Mouse (Mus musculus) kidney, embryonic 15.5 days (tissue): ENCODE measurements around the gene Fignl1. TPM values are rescaled to one million over a fixed set of nuclear protein-coding genes. Genes with fewer than 3 reads are reported as not detected.

Experiments
- ATAC-seq: fragments of 200-750 bp; cut with Nextera tagmentation; replicated peaks from 2 replicates; pipeline ENCODE4 v1.8.0; 2017; ENCODE audit warnings: moderate TSS enrichment; ENCODE audit not compliant: low FRiP score
- H3K27ac ChIP-seq: fragments of 300-500 bp; sonication (generic); 2 replicates; pipeline ENCODE4 v1.5.1; 2015; ENCODE audit warnings: mild to moderate bottlenecking, inconsistent platforms
- H3K27me3 ChIP-seq: fragments of 300-500 bp; sonication (generic); 2 replicates; pipeline ENCODE4 v1.6.1; 2015; ENCODE audit warnings: inconsistent platforms
- H3K36me3 ChIP-seq: fragments of 300-500 bp; sonication (generic); 2 replicates; pipeline ENCODE4 v1.6.1; 2015; ENCODE audit warnings: inconsistent platforms
- H3K4me1 ChIP-seq: fragments of 300-500 bp; sonication (generic); 2 replicates; pipeline ENCODE4 v1.6.1; 2015; ENCODE audit warnings: inconsistent platforms
- H3K4me2 ChIP-seq: fragments of 300-500 bp; sonication (generic); 2 replicates; pipeline ENCODE4 v1.6.1; 2015; ENCODE audit warnings: moderate library complexity, mild to moderate bottlenecking, inconsistent platforms
- H3K4me3 ChIP-seq: fragments of 300-500 bp; sonication (generic); replicated peaks from 2 replicates; pipeline ENCODE4 v1.5.1; 2015; ENCODE audit warnings: mild to moderate bottlenecking, inconsistent platforms
- H3K9ac ChIP-seq: fragments of 300-500 bp; sonication (generic); 2 replicates; pipeline ENCODE4 v1.6.1; 2015; ENCODE audit warnings: mild to moderate bottlenecking, inconsistent platforms
- H3K9me3 ChIP-seq: fragments of 300-500 bp; sonication (generic); replicated peaks from 2 replicates; pipeline ENCODE4 v1.6.1; 2016; ENCODE audit warnings: inconsistent platforms
- WGBS: fragments of 180-500 bp; shearing (Covaris S2); methylation state at CpG from one replicate; pipeline ENCODE4 v1.1.7; 2015; ENCODE audit warnings: mixed read lengths; 5-methylcytosine and 5-hydroxymethylcytosine counted together
- polyA plus RNA-seq: library from polyadenylated mRNA; unstranded; fragments of >200 nt; fragmentation: Nextera tagmentation; extraction: Ambion mirVana; gene quantifications from 2 replicates; pipeline ENCODE4 v1.2.1, GENCODE M21; 2015

Gene Fignl1
- polyA plus RNA-seq, 1 experiment from 2014 or later = 66.0 TPM

- H3K9ac ChIP-seq = no peak overlapping the region
- WGBS = 91% methylated on average over 3 of the region's 3 CpGs
- no peak for ATAC-seq
Measured at GRCm38 (mm10) chr11:11800304-11800703, 8.5 kb downstream of the Fignl1 start.

GRCm38 (mm10) chr11:11798690-11799089, 10.1 kb downstream of the Fignl1 start:
- Histone ChIP-seq H3K4me2 (no peak overlapping the region), H3K4me3 (no peak overlapping the region), H3K9me3 (no peaks in the 10 kb centered on the region), H3K27ac (no peak overlapping the region), H3K36me3 (peaks cover 71% of the 10 kb centered on the region), H3K27me3 (no peaks in the 10 kb centered on the region), H3K4me1 (no peaks in the 10 kb centered on the region), H3K9ac (no peak overlapping the region)
- 96% methylated on average over 1 of the region's 1 CpGs for WGBS
- ATAC-seq = no peak

More at GRCm38 (mm10) chr11:11800304-11800703, 8.5 kb downstream of the Fignl1 start:
- H3K4me1 ChIP-seq = no peaks in the 10 kb centered on the region
- no peaks in the 10 kb centered on the region for H3K9me3 ChIP-seq
- no peaks in the 10 kb centered on the region for H3K27me3 ChIP-seq
- H3K36me3 ChIP-seq = peaks cover 84% of the 10 kb centered on the region
- no peak overlapping the region for H3K4me2 ChIP-seq
- H3K27ac ChIP-seq = no peak overlapping the region
- H3K4me3 ChIP-seq = no peak overlapping the region

DNA sequence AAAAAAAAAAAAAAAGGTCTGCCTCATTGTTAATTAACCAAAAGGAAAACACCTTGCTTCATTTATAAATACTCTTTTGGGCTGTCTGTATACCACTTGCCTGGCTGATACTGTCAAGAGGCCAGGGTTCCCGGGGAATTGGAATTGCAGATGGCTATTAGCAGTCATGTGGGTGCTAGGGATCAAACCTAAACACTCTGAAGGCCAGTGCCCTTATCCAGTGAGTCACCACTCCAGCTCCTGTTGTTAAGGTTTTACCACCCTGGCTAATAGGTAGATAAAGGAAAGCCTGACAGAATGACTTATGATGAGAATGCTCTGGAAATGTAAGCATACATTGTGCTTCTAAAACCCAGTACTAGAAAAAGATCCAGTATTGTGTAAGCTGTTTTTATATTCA, 14.1 kb downstream of the Fignl1 start:
- H3K27ac ChIP-seq = no peak overlapping the region
- 65% methylated on average over 1 of the region's 1 CpGs for WGBS
- no peak for ATAC-seq
- no peaks in the 10 kb centered on the region for H3K9me3 ChIP-seq
- H3K27me3 ChIP-seq = no peaks in the 10 kb centered on the region
- peaks cover 35% of the 10 kb centered on the region for H3K36me3 ChIP-seq
- H3K4me1 ChIP-seq = no peaks in the 10 kb centered on the region
- no peak overlapping the region for H3K4me3 ChIP-seq
- H3K4me2 ChIP-seq = no peak overlapping the region
- H3K9ac ChIP-seq = no peak overlapping the region

DNA sequence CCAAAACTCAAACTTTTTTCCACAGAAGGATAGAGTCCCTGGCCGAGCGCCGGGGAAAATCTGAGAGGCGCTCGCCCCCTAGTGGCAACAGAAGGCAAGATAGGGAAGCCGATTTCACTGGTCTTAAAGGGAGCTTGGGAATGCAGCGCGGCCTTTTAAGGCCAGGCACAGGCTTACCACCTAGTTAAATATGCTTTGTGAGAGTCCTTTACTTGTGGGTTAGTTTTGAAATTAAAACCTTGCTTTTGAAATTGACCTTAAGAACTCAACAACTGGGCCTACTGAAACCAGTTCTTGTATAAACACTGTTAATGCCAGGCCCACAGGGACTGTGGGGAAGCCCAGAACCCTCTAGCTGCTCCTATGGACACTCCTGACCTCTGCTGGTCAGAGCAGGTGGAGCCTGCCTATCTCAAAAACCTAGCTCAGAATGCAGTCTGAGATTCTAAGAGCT, 20.2 kb downstream of the Fignl1 start:
- Histone ChIP-seq H3K4me1 (no peaks in the 10 kb centered on the region), H3K9me3 (no peaks in the 10 kb centered on the region), H3K9ac (no peak overlapping the region), H3K27ac (no peak overlapping the region), H3K27me3 (no peaks in the 10 kb centered on the region), H3K36me3 (no peaks in the 10 kb centered on the region), H3K4me2 (peak overlapping the region; percentile 49), H3K4me3 (peak overlapping the region; percentile 21)
- ATAC-seq = peak; percentile 96
- 2% methylated on average over 8 of the region's 8 CpGs for whole genome bisulfite sequencing

DNA sequence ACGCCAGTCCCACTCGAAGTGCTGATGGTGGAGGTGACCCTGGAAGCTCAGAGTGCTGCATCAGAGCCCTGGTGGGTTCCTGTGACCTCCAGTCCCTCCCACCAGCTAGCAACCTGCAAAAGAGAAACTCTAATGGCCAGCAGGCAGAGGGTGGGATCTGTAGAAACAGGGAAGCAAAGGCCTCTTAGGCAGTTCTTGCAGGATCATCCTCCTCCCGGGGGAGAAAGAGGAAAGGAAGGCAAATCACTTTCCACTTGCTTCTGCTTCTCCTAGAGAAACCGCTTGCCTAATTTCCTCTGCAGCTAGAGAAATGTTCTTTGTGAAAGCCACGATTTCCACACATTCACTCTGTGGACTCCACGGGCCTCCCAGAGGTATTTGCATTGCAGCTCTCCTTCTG, 23.3 kb downstream of the Fignl1 start:
- no peak overlapping the region for H3K4me3 ChIP-seq

GRCm38 (mm10) chr11:11781728-11782127, 27.0 kb downstream of the Fignl1 start:
- H3K4me3 ChIP-seq = no peak overlapping the region
- 80% methylated on average over 8 of the region's 8 CpGs for WGBS
- no peak overlapping the region for H3K9ac ChIP-seq
- H3K27ac ChIP-seq = no peak overlapping the region
- no peaks in the 10 kb centered on the region for H3K4me1 ChIP-seq
- ATAC-seq = no peak
- no peaks in the 10 kb centered on the region for H3K36me3 ChIP-seq
- H3K27me3 ChIP-seq = no peaks in the 10 kb centered on the region
- no peaks in the 10 kb centered on the region for H3K9me3 ChIP-seq
- H3K4me2 ChIP-seq = no peak overlapping the region

More for the DNA sequence above, 23.3 kb downstream of the Fignl1 start:
- Histone ChIP-seq H3K9ac (no peak overlapping the region), H3K36me3 (no peaks in the 10 kb centered on the region), H3K4me1 (no peaks in the 10 kb centered on the region), H3K4me2 (no peak overlapping the region), H3K27ac (no peak overlapping the region), H3K27me3 (no peaks in the 10 kb centered on the region), H3K9me3 (no peaks in the 10 kb centered on the region)
- WGBS = 66% methylated on average over 6 of the region's 6 CpGs
- no peak for ATAC-seq

DNA sequence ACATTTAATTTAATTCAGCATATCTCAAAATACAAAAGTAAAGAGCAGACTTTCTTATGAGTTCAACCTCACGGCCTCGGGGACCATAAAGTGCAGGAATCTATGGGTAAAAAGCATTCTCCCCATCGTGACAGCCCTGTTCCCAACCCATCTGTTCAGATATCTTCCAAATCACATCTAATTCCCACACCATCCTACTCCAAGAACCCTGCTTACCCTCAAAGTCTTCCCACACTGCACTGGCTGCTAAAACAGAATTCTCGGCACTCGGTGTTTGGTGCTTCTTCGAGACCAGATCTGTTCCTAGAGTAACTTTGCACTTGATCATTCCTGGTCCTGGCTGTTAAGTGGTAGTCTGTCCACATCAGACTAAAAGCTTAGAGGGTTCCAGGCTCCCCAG, 30.4 kb downstream of the Fignl1 start:
- 92% methylated on average over 6 of the region's 6 CpGs for WGBS
- ATAC-seq = no peak
- H3K27ac ChIP-seq = no peak overlapping the region

GRCm38 (mm10) chr11:11777796-11778195, 31.0 kb downstream of the Fignl1 start:
- Histone ChIP-seq H3K4me3 (no peak overlapping the region), H3K9me3 (no peaks in the 10 kb centered on the region), H3K4me2 (no peak overlapping the region), H3K9ac (no peak overlapping the region), H3K36me3 (no peaks in the 10 kb centered on the region), H3K4me1 (no peaks in the 10 kb centered on the region), H3K27me3 (no peaks in the 10 kb centered on the region), H3K27ac (no peak overlapping the region)
- 88% methylated on average over 2 of the region's 2 CpGs for WGBS
- no peak for ATAC-seq

More for the DNA sequence above, 30.4 kb downstream of the Fignl1 start:
- Histone ChIP-seq H3K9ac (no peak overlapping the region), H3K36me3 (no peaks in the 10 kb centered on the region), H3K9me3 (no peaks in the 10 kb centered on the region), H3K4me1 (no peaks in the 10 kb centered on the region), H3K27me3 (no peaks in the 10 kb centered on the region), H3K4me2 (no peak overlapping the region), H3K4me3 (no peak overlapping the region)

GRCm38 (mm10) chr11:11777246-11777645, 31.5 kb downstream of the Fignl1 start:
- H3K36me3 ChIP-seq = no peaks in the 10 kb centered on the region
- H3K4me2 ChIP-seq = no peak overlapping the region
- no peak for ATAC-seq
- H3K4me3 ChIP-seq = no peak overlapping the region
- no peaks in the 10 kb centered on the region for H3K27me3 ChIP-seq
- H3K9ac ChIP-seq = no peak overlapping the region
- H3K4me1 ChIP-seq = no peaks in the 10 kb centered on the region
- H3K9me3 ChIP-seq = no peaks in the 10 kb centered on the region
- H3K27ac ChIP-seq = no peak overlapping the region
- 62% methylated on average over 3 of the region's 3 CpGs for WGBS

DNA sequence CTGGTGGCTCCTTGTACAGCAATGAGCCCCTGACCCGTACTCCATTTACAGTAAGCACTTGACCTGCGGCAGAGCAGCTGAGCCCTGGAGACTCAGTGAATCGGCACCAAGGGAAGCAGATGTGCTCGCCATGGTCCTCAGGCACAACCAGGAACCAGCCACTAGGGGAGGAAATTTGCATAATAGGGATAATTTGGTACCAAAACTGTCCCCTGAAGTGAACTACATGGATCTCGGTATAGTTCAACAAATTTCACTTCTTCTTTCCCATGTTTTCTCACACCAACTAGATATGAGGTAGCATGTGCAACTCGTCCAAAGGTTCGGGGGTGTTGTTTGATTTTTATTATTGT, 32.0 kb downstream of the Fignl1 start:
- Histone ChIP-seq H3K4me3 (no peak overlapping the region), H3K27ac (no peak overlapping the region), H3K4me2 (no peak overlapping the region), H3K27me3 (no peaks in the 10 kb centered on the region), H3K4me1 (no peaks in the 10 kb centered on the region), H3K9ac (no peak overlapping the region), H3K36me3 (no peaks in the 10 kb centered on the region), H3K9me3 (no peaks in the 10 kb centered on the region)
- 78% methylated on average over 7 of the region's 7 CpGs for WGBS
- ATAC-seq = no peak

DNA sequence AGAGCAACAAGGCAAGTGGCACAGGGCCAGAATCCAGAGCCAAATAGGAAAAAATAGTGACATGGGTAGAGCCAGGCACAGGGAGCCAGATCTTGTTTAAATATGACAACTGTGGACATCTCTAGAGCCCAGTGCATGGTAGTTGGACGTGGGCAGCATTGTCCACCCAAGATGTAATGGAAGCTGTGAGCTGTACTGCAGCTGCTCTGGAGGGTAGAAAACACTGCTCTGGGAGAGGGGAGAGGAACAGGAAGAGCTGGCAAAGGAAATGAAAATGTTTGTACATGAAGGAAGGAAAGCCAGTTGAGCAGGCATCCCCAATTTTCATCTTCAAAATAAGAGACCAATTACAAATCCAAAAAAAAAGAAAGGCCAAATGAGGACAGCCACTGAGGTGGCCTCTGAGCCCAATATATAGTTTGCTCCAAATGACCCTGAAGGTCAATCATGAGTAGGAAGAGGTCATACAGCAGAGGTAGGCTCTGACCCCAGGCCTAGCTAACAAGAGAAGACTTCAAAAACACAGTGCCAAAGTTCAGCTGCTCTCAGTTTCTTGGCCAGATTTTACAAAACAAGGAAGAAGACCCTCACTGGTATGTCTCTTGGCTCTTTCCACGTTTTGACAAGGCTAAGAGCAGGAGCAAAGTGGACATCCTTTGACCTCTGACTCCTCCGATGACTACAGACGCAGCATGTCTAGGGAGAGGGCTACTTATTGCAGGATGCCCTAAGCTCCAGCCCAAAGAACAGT, 32.5 kb downstream of the Fignl1 start:
- Histone ChIP-seq H3K4me2 (no peak overlapping the region), H3K36me3 (no peaks in the 10 kb centered on the region), H3K27ac (no peak overlapping the region), H3K9me3 (no peaks in the 10 kb centered on the region), H3K4me3 (no peak overlapping the region), H3K9ac (no peak overlapping the region), H3K27me3 (no peaks in the 10 kb centered on the region), H3K4me1 (no peaks in the 10 kb centered on the region)
- 73% methylated on average over 4 of the region's 4 CpGs for WGBS
- ATAC-seq = no peak

GRCm38 (mm10) chr11:11774893-11775292, 33.9 kb downstream of the Fignl1 start:
- H3K27me3 ChIP-seq = no peaks in the 10 kb centered on the region
- no peak overlapping the region for H3K4me2 ChIP-seq
- no peak overlapping the region for H3K4me3 ChIP-seq
- no peak overlapping the region for H3K9ac ChIP-seq
- H3K4me1 ChIP-seq = no peaks in the 10 kb centered on the region
- H3K27ac ChIP-seq = no peak overlapping the region
- no peaks in the 10 kb centered on the region for H3K9me3 ChIP-seq
- no peaks in the 10 kb centered on the region for H3K36me3 ChIP-seq
- WGBS = 88% methylated on average over 5 of the region's 5 CpGs
- no peak for ATAC-seq

DNA sequence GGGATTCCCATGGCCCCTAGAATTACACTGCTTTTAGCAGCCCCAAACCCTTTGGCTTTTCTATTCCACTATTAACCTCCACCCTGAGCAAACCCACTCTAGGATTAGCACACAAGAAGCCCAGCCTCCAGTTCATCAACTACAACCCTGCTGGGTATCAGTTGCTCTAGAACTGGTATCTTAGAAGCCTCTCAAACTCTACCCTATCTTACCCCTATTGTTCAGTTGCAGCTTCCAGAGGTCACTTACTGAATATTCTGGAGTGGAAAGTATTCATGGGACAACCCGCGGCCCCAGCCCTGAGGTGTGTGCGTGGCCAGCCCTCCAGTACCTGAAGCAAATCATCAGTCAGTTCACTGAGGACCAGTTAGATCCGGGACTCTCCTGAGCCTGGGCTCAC, 34.4 kb downstream of the Fignl1 start:
- Histone ChIP-seq H3K36me3 (no peaks in the 10 kb centered on the region), H3K4me2 (no peak overlapping the region), H3K9ac (no peak overlapping the region), H3K9me3 (no peaks in the 10 kb centered on the region), H3K27me3 (no peaks in the 10 kb centered on the region), H3K4me1 (no peaks in the 10 kb centered on the region), H3K27ac (no peak overlapping the region), H3K4me3 (no peak overlapping the region)
- no peak for ATAC-seq
- 96% methylated on average over 4 of the region's 4 CpGs for WGBS
